Mouse (Mus musculus): ENCODE data around the gene Rnf222. TPM values are rescaled to one million over a fixed set of nuclear protein-coding genes. Genes with fewer than 3 reads are reported as not detected.

Rnf222 gene
- total and polyA plus RNA-seq, 3 experiments, result not detected

- dilution Hi-C loops (cut with MboI; ENCODE audit: extremely low pct_ligation_motif_present, extremely low pct_unique_long_range_greater_than_20kb, low sequenced_read_pairs) (no loop called here), in situ Hi-C loops (cut with MboI; ENCODE audit: low pct_ligation_motif_present, low pct_unique_long_range_greater_than_20kb, low sequenced_read_pairs) (no loop called here)
- H3K9ac ChIP-seq (ENCODE audit: insufficient read depth, low read depth), result no peak overlapping the region
- no peaks in the 10 kb centered on the region for H3K79me2 ChIP-seq (replicated peaks; ENCODE audit: control insufficient read depth, extremely low read depth, insufficient read depth, poor library complexity, severe bottlenecking)
- H3K9me3 ChIP-seq (replicated peaks; ENCODE audit: low read length), result no peaks in the 10 kb centered on the region
- no peak overlapping the region for H3K4me3 ChIP-seq (replicated peaks in 1 of 3; ENCODE audit: low read depth in 2 of 3, low read length in 2 of 3, poor library complexity in 1 of 3)
- no peak overlapping the region for H3K27ac ChIP-seq (ENCODE audit: insufficient read depth, low read depth)
- DNase-seq (ENCODE audit: extremely low read depth), result no peak
- H3K36me3 ChIP-seq (replicated peaks in 1 of 2; ENCODE audit: control insufficient read depth in 1 of 2, insufficient read depth in 1 of 2, low read length in 1 of 2), result no peaks in the 10 kb centered on the region
- H3K4me2 ChIP-seq (ENCODE audit: insufficient read depth, low read depth, poor library complexity, severe bottlenecking), result no peak overlapping the region
- TF ChIP-seq IRF4 (IDR thresholded peaks at IDR 0.05; ENCODE audit: low read depth, low read length) (no peak), USF2 (conservative IDR thresholded peaks at IDR 0.05; ENCODE audit: low read depth, low read length) (no peak), NRF1 (IDR thresholded peaks at IDR 0.05; ENCODE audit: low read depth, low read length) (no peak)
- H3K27me3 ChIP-seq (replicated peaks), result peaks cover 11% of the 10 kb centered on the region
- H3K4me1 ChIP-seq (ENCODE audit: control insufficient read depth in 1 of 2, insufficient read depth in 2 of 2), result peaks cover 0 to 3% of the 10 kb centered on the region in 2 experiments; a peak in 1 of 4 replicates
Measured at GRCm38 (mm10) chr11:68892233-68892832, 4.0 kb downstream of the Rnf222 start.

- dilution Hi-C loops (cut with MboI; ENCODE audit: extremely low pct_ligation_motif_present, extremely low pct_unique_long_range_greater_than_20kb, low sequenced_read_pairs) (no loop called here), in situ Hi-C loops (cut with MboI; ENCODE audit: low pct_ligation_motif_present, low pct_unique_long_range_greater_than_20kb, low sequenced_read_pairs) (no loop called here)
- DNase-seq (ENCODE audit: extremely low read depth), result no peak
- peaks cover 18% of the 10 kb centered on the region for H3K27me3 ChIP-seq (replicated peaks)
- H3K36me3 ChIP-seq (replicated peaks in 1 of 2; ENCODE audit: control insufficient read depth in 1 of 2, insufficient read depth in 1 of 2, low read length in 1 of 2), result no peaks in the 10 kb centered on the region
- H3K9ac ChIP-seq (ENCODE audit: insufficient read depth, low read depth), result no peak overlapping the region
- no peaks in the 10 kb centered on the region for H3K79me2 ChIP-seq (replicated peaks; ENCODE audit: control insufficient read depth, extremely low read depth, insufficient read depth, poor library complexity, severe bottlenecking)
- H3K4me3 ChIP-seq (replicated peaks in 1 of 3; ENCODE audit: low read depth in 2 of 3, low read length in 2 of 3, poor library complexity in 1 of 3), result no peak overlapping the region
- H3K9me3 ChIP-seq (replicated peaks; ENCODE audit: low read length), result peaks cover 5% of the 10 kb centered on the region
- H3K4me1 ChIP-seq (ENCODE audit: control insufficient read depth in 1 of 2, insufficient read depth in 2 of 2), result no peaks in the 10 kb centered on the region
- H3K27ac ChIP-seq (ENCODE audit: insufficient read depth, low read depth), result no peak overlapping the region
- H3K4me2 ChIP-seq (ENCODE audit: insufficient read depth, low read depth, poor library complexity, severe bottlenecking), result no peak overlapping the region
- TF ChIP-seq ZNF384 (IDR thresholded peaks at IDR 0.05; ENCODE audit: low read depth, low read length), result no peak
- TF ChIP-seq NRF1 (IDR thresholded peaks at IDR 0.05; ENCODE audit: low read depth, low read length), result no peak
- no peak for TF ChIP-seq TBP (conservative IDR thresholded peaks at IDR 0.05; ENCODE audit: low read depth, low read length)
- no peak for TF ChIP-seq ZMIZ1 (IDR thresholded peaks at IDR 0.05; ENCODE audit: low read depth, low read length)
- TF ChIP-seq BHLHE40 (IDR thresholded peaks at IDR 0.05; ENCODE audit: low read depth, low read length), result no peak
- TF ChIP-seq ELF1 (IDR thresholded peaks at IDR 0.05; ENCODE audit: low read depth, low read length), result no peak
- TF ChIP-seq EP300 (IDR thresholded peaks at IDR 0.05; ENCODE audit: low read length), result no peak
- TF ChIP-seq HCFC1 (IDR thresholded peaks at IDR 0.05; ENCODE audit: low read depth, low read length), result no peak
- TF ChIP-seq SIN3A (IDR thresholded peaks at IDR 0.05; ENCODE audit: low read length), result no peak
- no peak for TF ChIP-seq MAX (IDR thresholded peaks at IDR 0.05; ENCODE audit: low read length)
Measured at GRCm38 (mm10) chr11:68893911-68894464, 5.6 kb downstream of the Rnf222 start.

- H3K27me3 ChIP-seq (replicated peaks), result peaks cover 29% of the 10 kb centered on the region
- in situ Hi-C loops (cut with MboI; ENCODE audit: low pct_ligation_motif_present, low pct_unique_long_range_greater_than_20kb, low sequenced_read_pairs), result no loop called here
- DNase-seq (ENCODE audit: extremely low read depth), result no peak
Measured at GRCm38 (mm10) chr11:68896247-68896646, 7.9 kb downstream of the Rnf222 start.

More at GRCm38 (mm10) chr11:68896247-68896646, 7.9 kb downstream of the Rnf222 start:
- H3K4me2 ChIP-seq (ENCODE audit: insufficient read depth, low read depth, poor library complexity, severe bottlenecking), result no peak overlapping the region
- dilution Hi-C loops (cut with MboI; ENCODE audit: extremely low pct_ligation_motif_present, extremely low pct_unique_long_range_greater_than_20kb, low sequenced_read_pairs), result no loop called here
- H3K27ac ChIP-seq (ENCODE audit: insufficient read depth, low read depth), result no peak overlapping the region
- TF ChIP-seq JUN (IDR thresholded peaks at IDR 0.05; ENCODE audit: insufficient read depth, low read depth, low read length) (no peak), PAX5 (IDR thresholded peaks at IDR 0.05; ENCODE audit: low read length) (no peak), JUND (conservative IDR thresholded peaks at IDR 0.05; ENCODE audit: low read depth, low read length) (no peak), ELF1 (IDR thresholded peaks at IDR 0.05; ENCODE audit: low read depth, low read length) (no peak), CHD2 (IDR thresholded peaks at IDR 0.05; ENCODE audit: low read length) (no peak), MAZ (IDR thresholded peaks at IDR 0.05; ENCODE audit: low read depth, low read length) (no peak), ZMIZ1 (IDR thresholded peaks at IDR 0.05; ENCODE audit: low read depth, low read length) (no peak), TBP (conservative IDR thresholded peaks at IDR 0.05; ENCODE audit: low read depth, low read length) (no peak), ZNF384 (IDR thresholded peaks at IDR 0.05; ENCODE audit: low read depth, low read length) (no peak), NELFE (IDR thresholded peaks at IDR 0.05; ENCODE audit: low read depth, low read length) (no peak), HCFC1 (IDR thresholded peaks at IDR 0.05; ENCODE audit: low read depth, low read length) (no peak), SIN3A (IDR thresholded peaks at IDR 0.05; ENCODE audit: low read length) (no peak), MAX (IDR thresholded peaks at IDR 0.05; ENCODE audit: low read length) (no peak), USF2 (conservative IDR thresholded peaks at IDR 0.05; ENCODE audit: low read depth, low read length) (no peak), E2F4 (IDR thresholded peaks at IDR 0.05; ENCODE audit: insufficient replicate concordance, low read depth, low read length) (no peak)
- no peak overlapping the region for H3K9ac ChIP-seq (ENCODE audit: insufficient read depth, low read depth)
- no peaks in the 10 kb centered on the region for H3K36me3 ChIP-seq (replicated peaks in 1 of 2; ENCODE audit: control insufficient read depth in 1 of 2, insufficient read depth in 1 of 2, low read length in 1 of 2)
- no peaks in the 10 kb centered on the region for H3K79me2 ChIP-seq (replicated peaks; ENCODE audit: control insufficient read depth, extremely low read depth, insufficient read depth, poor library complexity, severe bottlenecking)
- peaks cover 5% of the 10 kb centered on the region for H3K9me3 ChIP-seq (replicated peaks; ENCODE audit: low read length)
- peaks cover 0 to 5% of the 10 kb centered on the region in 2 experiments; a peak in 1 of 4 replicates for H3K4me1 ChIP-seq (ENCODE audit: control insufficient read depth in 1 of 2, insufficient read depth in 2 of 2)
- no peak overlapping the region for H3K4me3 ChIP-seq (replicated peaks in 1 of 3; ENCODE audit: low read depth in 2 of 3, low read length in 2 of 3, poor library complexity in 1 of 3)
